Mouse (Mus musculus) cerebellum, adult 8-10 months (tissue): ENCODE results near the gene Cryaa.
A peak's percentile ranks its signal among the peaks of the same experiment; 100 is the strongest.

Experiments used
- DNase-seq: peaks from one replicate; pipeline ENCODE4 v3.0.0; 2022

The Cryaa gene

GRCm38 (mm10) chr17:31677507-31677906 is at the start of gene Cryaa:
TSS of gene Cryaa (plus strand) at chr17:31677807.
- no peak for DNase-seq

GRCm38 (mm10) chr17:31627961-31628360 is 49.6 kb upstream of the Cryaa start:
- DNase-seq = no peak

- DNase-seq = no peak
These were observed 46.4 kb upstream of the Cryaa start for GRCm38 (mm10) chr17:31631081-31631800.

- no peak for DNase-seq
These were observed 44.6 kb upstream of the Cryaa start for GRCm38 (mm10) chr17:31633007-31633406.

- DNase-seq = no peak
These were observed 42.7 kb upstream of the Cryaa start for GRCm38 (mm10) chr17:31634896-31635295.

DNA sequence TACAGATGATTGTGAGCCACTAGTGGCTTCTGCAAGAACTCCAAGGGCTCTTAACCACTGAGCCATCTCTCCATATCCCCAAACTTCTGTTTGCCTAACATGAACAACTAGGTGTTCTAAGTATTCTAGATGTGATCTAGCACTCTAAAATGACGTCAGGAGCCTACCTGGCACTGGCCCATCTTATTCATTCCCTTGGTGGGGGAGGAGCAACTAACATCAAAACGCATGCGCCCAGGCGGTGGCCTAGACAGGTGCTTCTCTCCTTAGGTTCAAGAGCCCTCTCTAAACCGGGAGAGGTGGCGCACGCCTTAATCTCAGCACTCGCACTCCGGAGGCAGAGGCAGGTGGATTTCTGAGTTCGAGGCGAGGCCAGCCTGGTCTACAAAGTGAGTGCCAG is 41.8 kb upstream of the Cryaa start:
- DNase-seq = no peak

DNA sequence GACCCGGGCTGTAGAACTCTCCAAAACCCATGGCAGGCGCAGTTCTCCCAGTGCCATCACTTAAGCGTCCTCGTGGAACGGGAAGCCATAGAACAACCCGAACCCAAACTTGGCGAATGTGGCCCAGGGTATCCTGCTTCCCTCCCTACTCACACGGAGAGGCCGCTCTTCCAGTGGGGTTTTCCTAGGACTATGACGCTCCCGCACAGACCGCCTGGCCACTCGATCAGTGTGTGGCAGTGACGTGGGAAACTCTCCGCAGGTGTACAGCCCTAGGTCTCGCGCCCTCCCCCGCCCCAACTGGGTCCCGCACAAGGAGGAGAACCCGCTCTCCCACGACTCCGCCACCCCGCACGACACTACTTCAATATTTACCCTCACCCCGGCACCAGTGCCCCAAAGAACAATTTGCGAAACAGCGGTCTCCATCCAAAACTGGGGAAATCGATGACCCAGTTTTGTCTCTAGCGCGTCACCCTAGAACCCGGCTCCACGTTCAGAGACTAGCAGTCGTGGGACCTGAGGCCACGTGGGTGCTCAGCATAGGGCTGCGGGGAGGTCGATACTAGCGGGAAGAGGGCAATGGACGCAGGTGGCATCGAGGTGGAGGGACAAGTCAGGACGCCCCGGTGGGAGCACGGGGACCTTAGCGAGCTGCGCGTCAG is 41.2 kb upstream of the Cryaa start:
- no peak for DNase-seq

- DNase-seq = peak; percentile 27
These were observed 40.4 kb upstream of the Cryaa start, which contains the start of gene Cbs for GRCm38 (mm10) chr17:31636942-31637811. TSS of gene Cbs (minus strand) at chr17:31637238.

GRCm38 (mm10) chr17:31637866-31638570 is 39.6 kb upstream of the Cryaa start:
- DNase-seq = no peak

DNA sequence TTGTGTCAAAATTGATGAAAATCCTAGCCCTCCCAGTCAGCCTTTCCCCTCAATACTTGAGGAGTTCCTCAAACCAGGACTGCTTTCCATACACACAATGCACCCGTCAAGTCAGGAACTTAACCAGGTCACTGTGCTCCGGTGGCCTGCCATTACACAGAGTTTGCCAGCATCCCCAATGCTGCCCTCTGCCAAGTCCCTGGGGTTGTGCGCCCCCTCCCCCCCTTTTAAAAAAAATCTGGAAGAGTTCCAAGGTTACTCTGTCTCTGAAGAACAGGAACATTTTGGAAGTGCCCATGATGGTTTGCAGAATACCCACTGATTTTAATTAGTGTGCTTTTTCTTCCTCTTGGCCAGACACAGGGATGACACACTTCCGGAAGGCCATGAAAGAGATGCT is 38.0 kb upstream of the Cryaa start:
- DNase-seq = no peak

GRCm38 (mm10) chr17:31642331-31642730 is 35.3 kb upstream of the Cryaa start:
- DNase-seq = no peak

GRCm38 (mm10) chr17:31642913-31643312 is 34.7 kb upstream of the Cryaa start:
- no peak for DNase-seq

GRCm38 (mm10) chr17:31646199-31647002 is 31.2 kb upstream of the Cryaa start:
- no peak for DNase-seq

DNA sequence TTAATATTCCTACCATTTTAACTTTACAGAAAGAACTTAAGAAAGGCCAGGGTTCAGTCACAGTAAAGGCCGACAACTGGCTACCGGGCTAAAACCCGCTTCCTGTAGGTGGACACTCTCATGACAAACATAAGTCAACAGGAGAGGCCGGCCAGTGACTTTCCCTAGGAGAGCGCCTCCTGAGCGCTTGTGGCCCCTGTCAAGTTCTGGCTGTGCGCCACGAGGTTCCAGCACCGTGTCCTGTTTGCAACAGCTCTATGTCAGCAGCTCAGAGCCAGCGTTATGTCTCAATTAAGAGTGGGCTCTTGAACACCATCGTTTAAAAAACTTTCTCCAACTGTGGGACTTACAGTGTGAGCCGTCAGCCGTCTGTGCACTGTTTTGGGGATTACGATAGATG is 25.5 kb upstream of the Cryaa start:
- DNase-seq = no peak

- no peak for DNase-seq
These were observed 24.3 kb upstream of the Cryaa start for GRCm38 (mm10) chr17:31653277-31653676.

DNA sequence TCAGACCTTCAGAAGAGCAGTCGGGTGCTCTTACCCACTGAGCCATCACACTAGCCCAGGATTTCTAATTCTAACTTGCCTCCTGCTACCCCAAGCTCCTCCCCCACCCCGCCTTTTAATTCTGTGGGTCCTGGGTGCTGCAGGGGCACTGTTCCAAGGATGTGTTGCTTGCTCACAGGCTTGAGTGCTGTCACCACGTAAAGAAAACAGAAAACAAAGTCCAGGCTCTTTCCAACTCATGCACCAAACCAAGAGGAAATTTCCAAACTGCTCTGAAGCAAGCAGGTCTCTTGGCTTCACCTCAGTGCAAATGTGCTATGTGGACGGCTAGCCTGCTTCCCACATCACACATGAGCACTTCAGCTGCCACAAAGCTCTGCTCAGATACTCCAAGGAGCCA is 22.2 kb upstream of the Cryaa start:
- no peak for DNase-seq

DNA sequence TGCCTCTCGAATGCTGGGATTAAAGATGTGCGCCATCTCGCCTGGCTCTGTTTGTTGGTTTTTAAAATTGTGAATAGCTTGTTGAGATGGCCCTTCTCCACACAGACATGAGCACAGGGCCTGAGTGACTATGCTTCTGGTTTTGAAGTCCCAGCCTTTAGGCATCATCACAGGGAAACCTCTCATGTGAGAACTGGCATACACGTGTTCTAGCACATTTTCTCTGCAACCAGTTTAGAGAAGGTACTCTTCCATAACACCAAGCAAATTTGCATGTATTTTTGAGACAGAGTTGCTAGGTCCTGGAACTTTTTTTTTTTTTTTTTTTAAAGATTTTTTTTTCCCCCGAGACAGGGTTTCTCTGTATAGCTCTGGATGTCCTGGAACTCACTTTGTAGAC is 20.9 kb upstream of the Cryaa start:
- DNase-seq = no peak

DNA sequence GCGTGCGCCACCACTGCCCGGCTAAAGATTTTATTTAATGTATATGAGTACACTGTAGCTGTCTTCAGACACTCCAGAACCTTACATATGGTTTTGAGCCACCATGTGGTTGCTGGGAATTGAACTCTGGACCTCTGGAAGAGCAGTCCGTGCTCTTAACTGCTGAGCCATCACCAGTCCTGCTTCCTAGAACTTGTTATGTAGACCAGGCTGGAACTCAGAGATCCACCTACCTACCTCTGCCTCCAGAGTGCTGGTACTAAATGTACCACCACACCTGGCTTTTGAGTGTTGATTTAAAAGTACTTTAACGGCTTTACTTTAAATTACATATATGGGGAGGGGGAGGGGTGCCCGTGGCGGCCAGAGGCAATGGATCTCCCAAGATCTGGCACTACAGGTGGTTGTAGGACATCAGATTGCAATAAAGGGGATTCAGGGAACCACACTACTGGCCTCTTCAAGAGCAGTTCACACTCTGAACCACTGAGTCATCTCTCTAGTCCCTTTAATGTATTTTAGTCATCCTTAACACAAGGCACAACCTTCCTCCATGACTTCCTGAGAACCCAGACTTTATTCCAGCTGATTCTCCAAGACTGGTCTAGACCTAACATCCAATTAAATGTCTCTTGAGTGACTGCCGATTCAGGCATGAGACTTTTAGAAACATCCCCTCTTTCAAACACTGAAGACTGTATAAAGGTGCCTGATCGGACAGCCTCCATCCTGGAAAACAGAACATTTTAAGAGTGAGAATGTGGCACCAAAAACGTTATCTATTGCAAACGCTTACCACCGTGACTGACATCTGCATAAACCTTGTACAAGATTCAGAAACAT is 20.2 kb upstream of the Cryaa start:
- no peak for DNase-seq

DNA sequence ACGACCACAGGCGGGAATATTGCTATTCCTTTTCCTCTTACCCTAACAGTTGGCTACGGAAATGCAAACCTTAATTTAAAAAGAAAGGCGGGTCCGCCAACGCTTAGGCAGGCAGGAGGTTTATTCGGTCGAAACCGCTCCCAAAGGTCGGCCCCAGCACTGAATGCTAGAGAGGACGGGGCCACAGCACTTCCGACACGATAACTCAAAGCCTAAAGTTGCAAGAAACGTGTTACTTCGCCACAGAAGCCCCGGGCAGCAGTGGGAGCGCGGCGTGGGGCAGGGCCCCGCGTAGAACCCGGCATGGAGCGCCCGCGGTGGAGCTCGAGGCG is 19.5 kb upstream of the Cryaa start:
- no peak for DNase-seq

- DNase-seq = peak; percentile 99
These were observed 19.0 kb upstream of the Cryaa start, which contains the start of gene U2af1 for GRCm38 (mm10) chr17:31658468-31659185. TSS of gene U2af1 (minus strand) at chr17:31658892.
